Mouse (Mus musculus): ENCODE results near the gene Kcnmb2. TPM values are rescaled to one million over a fixed set of nuclear protein-coding genes. Genes with fewer than 3 reads are reported as not detected.

Gene Kcnmb2
- not detected for total RNA-seq (2021)
- long read RNA-seq, experiment 1: 0 reads
- long read RNA-seq, experiment 2: 0 reads

DNA sequence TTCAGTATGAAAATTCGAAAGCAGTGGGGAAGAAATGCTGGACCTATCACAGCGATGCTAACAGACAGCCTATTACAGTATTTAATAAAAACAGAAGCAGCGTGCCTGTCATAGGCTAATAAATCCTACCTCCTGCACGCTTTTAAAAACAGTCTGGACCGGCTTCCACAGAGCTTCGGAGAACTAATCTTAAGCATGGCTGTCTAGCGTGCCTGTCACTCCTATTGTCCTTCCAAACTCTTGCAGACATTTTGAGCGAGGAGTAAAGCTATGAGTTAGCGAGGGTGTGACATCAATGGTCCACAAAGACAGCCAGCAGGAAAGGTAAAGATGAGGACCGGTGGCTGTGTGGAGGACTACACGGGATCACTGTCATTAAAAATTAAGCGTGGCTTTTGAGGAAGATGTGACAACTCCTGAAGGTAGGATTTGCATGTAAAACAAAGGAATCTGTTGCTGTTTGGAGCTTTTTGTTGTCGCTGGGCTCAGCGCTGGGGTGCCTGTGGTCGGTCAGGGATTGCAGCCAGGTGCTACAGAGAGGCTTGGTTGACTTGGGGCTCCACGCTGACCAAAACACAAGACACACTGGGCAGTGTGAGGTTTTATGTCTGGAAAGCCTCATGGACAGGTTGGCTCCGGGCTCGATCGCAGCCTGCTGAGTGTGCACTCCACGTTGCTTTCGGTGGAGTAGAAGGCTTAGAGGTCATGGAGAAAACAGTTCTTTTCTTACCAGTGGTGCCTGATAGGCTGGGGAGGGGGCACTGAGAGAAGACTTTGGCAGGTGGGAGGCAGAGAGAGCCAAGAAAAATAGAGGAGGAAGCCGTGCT, at the start of gene Kcnmb2:
TSS of gene Kcnmb2 (plus strand) at position 4 of the 827 bp plus-strand sequence.
- DNase-seq: no peak

DNA sequence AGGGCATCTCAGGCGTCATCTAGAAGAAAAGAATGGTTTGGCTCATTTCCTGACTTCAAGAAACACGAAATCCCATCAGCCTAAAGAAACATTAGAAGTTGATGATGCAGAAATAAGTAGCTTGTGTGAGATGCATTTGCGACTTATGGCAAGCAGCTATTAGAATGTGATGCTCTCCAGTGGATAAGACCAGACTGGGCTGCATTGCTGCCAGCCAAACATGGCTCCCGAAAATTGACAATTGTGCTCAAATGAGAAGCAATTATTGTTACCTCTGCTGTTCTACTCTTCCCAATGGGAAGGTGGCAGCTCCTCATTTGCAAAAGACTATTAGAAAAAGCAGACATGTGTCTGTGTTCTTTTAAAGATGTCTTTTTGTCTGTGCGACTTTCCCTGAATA, 38.8 kb upstream of the Kcnmb2 start:
- no peak for DNase-seq

- DNase-seq: no peak
Observed at GRCm38 (mm10) chr3:31864070-31864469, 38.2 kb upstream of the Kcnmb2 start.

- no peak for DNase-seq
Observed at GRCm38 (mm10) chr3:31871461-31871860, 30.8 kb upstream of the Kcnmb2 start.

GRCm38 (mm10) chr3:31882621-31883131, 19.6 kb upstream of the Kcnmb2 start:
- DNase-seq: no peak

GRCm38 (mm10) chr3:31892653-31893052, 9.7 kb upstream of the Kcnmb2 start:
- DNase-seq: no peak

DNA sequence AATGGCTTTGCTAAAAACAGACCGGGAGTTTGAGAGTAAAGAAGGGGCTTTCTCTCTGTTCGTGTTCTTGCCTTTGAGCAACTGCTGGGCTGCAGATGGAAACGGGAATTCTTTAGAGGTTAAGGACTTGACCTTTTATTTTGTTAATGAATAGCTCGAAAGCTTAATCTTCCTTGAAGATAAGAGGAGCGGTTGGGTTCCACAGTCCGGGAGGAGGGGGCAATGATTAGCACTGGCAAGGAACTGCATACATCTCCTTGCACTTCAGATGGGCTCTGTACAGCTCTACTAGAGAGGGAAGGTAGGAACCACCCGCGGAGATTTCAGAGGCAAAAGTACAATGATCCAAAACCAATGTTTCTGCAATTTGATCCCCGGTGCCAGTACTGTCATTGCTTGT, 1.2 kb downstream of the Kcnmb2 start:
- no peak for DNase-seq

DNA sequence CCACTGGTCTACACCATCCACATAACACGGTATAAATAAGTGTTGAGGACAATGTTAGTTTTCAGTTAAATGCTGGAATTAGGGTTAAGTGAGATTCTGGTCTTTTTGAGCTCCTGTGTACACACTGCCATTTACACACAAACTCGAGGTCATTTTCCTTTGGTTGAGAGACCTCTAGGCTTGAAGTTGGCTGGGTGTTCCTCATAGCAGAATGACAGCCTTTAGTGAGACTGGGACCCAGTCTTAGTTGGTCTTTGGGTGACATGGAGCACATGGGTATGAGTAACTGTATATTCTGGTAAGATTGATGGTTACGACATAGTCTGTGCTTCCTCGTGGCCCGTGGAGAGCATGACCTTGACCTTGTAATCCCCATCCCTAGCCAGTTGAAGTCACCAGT, 1.8 kb downstream of the Kcnmb2 start:
- no peak for DNase-seq

DNA sequence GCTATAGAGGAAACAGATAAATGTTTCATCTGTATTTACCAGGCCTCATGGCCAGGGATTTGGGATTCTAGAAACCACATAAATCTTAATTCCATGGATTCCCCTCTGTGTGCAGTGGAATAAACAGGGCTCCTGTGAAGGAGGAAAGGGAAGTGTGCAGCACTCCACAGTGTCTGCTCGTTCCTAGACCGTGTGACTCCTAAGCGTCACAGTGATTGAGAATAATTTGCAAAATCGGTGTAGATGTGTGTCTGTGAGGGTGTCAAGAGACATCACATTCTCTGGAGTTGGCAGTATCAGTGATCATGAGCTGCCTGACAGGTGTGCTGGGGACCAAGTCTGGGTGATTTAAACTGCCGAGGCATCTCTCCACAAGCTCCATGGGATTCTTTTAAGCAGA, 8.9 kb downstream of the Kcnmb2 start:
- DNase-seq: no peak

- DNase-seq: no peak
Observed at GRCm38 (mm10) chr3:31911690-31912089, 9.4 kb downstream of the Kcnmb2 start.

GRCm38 (mm10) chr3:31928544-31928943, 26.2 kb downstream of the Kcnmb2 start:
- no peak for DNase-seq

DNA sequence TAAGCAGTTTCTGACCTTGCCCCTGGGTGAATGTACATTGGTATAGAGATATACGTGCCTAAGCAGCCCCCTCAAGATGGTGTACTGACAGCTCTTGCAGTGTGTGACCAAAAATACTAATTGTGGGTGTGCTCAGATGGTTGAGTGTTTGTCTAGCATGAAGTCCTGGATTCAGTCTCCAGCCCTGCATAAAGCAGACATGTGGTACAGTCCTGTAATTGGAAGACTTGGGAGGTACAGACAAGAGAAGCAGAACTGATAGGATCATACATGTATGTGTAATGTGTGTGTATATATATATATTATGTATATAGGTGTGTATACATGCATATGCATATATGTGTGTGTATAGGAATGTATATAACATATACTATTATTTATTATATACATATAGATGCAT, 32.4 kb downstream of the Kcnmb2 start:
- DNase-seq: no peak

DNA sequence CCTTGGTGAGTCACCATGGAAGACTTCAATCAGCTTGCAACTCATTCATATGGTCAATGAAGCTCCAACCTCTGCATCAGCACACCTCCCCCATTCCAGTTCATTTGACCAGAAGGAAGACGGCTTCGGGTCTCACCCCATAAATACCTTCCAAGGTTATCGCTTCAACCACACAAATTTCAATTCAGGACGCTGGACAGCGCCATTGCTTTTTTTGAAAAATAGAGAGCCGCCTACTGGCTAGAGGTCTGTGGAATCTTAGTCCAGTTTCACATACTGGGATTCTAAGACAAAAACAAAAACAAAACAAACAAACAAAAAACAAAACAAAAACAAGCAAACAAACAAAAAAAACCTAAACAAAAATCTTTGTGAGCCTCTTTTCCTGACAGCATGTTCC, 39.2 kb downstream of the Kcnmb2 start:
- peak in 1 of 2 experiments; percentile 12 for DNase-seq

DNA sequence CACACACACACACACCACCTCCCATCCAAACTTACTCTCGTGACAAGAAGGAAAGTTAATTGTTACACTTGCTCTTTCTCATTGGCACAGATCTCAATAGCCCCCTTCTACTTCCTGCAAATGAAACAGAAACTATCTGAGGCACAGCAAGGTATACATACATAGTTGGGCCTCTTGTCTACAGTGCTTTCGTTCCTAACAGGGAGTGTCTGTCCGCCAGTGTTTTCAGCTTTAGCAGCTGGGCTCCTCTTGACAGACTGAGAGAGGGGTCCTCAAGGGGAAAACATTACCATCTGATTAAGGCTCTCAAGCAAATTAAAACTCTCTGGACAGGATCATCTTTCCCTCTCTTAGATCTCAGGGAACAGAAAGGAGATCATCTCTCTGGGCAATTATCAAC, 51.9 kb downstream of the Kcnmb2 start:
- DNase-seq: no peak

DNA sequence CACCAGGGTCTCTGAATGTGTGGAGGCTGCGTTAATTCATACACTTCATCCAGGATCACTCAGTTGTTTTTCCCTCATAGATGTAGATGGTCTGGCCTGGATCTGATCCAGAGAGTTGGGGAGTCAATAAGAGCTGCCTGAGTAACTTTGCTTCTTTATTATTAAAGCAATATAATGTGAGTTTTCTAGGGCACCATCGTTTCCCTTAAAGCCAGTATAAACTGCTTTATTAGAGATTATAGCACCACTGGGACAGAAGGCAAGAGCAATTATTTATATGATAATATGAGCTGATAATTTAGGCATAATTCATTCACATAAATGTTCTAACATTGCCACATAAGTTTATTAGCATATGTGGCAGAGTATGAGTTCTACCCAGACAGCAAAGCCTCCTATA, 52.7 kb downstream of the Kcnmb2 start:
- DNase-seq: no peak

GRCm38 (mm10) chr3:31959821-31960220, 57.5 kb downstream of the Kcnmb2 start:
- no peak for DNase-seq

GRCm38 (mm10) chr3:31961175-31961574, 58.9 kb downstream of the Kcnmb2 start:
- no peak for DNase-seq

DNA sequence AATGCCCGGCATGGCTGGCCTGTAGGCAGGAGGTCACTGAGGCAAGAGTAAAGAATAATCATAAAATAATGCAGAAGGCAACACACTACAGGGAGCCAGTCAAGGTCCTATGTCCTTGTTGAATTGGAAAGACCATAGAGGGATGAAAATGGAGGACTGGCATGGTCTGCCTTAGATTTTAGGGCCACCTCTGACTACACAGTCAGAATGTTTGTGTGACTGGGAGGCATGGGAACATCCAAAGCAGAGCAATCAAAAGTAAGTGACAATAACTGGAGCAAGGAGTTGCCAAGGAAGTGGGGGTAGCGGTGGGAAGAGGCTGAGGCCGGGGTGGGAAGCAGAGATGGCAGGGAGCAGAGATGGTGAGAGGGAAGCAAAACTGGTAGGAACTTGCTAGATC, 60.8 kb downstream of the Kcnmb2 start:
- DNase-seq: no peak

- no peak for DNase-seq
Observed at GRCm38 (mm10) chr3:31979661-31980060, 77.4 kb downstream of the Kcnmb2 start.

GRCm38 (mm10) chr3:31982444-31982843, 80.1 kb downstream of the Kcnmb2 start:
- no peak for DNase-seq

DNA sequence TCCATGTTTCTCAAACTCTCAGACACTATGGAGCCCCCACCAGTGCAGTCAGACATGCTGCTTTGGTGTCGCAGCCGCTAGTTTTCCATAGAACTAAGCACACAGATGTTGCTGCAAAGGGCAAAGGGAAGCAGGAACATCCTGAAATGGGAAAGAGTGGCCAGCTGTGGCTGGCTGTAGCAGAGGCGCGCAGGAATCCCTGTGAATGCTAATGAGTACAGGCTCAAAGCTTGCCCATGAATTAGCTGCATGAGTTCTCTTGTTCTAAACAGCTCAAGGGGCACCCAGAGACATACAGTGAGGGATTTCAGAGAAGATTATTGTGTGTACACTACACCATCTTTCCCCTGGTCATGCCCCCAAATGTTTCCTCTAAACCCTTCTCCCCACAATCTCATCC, 82.8 kb downstream of the Kcnmb2 start:
- DNase-seq: no peak

DNA sequence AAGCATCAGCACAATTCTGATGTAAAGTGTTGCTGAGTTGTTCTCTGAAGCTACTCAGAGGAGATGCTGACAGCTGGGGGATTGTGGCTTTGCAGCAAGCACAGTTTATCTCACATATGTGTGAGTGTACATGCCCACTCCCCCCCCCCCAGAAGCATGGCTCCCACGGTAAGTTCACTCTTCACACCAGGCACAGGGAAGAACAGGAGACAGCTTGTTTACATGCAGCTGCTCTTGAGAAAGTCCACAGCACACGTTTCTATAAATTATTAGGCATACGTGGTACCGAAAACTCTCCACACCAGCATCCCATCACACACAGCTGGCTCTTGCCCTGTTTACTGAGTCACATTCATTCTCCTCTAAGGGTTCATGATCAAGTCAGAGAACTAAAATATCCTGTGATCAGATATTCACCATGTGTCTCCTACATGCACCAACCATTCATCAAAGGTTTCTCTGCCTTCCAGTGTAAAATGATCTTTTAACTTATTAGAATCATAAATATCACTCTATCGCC, 89.3 kb downstream of the Kcnmb2 start:
- no peak for DNase-seq

GRCm38 (mm10) chr3:32011566-32011965, 109.3 kb downstream of the Kcnmb2 start:
- DNase-seq: no peak
